Mouse (Mus musculus) lung, adult 2 months (tissue): Measurements from ENCODE around the gene Dhh. TPM values are rescaled to one million over a fixed set of nuclear protein-coding genes. Genes with fewer than 3 reads are reported as not detected.
"Not testable (repeated sequence)": the region's sequence is repeated elsewhere in the genome, so short reads cannot be mapped to it uniquely, and the experiment has no call there.

ENCODE experiments used
- DNase-seq: peaks from one replicate; pipeline ENCODE4 v3.0.0; 2022
- H3K4me1 ChIP-seq: fragments of 200-500 bp; 2 replicates; pipeline ENCODE4 v1.6.1; 2011; ENCODE audit warnings: low read length; ENCODE audit not compliant: control insufficient read depth, insufficient read depth
- H3K4me3 ChIP-seq: fragments of 200-500 bp; replicated peaks from 2 replicates; pipeline ENCODE3; 2011; ENCODE audit warnings: low read depth, mild to moderate bottlenecking, control low read depth, low read length; ENCODE audit errors: extremely low read depth
- CTCF ChIP-seq: fragments of 200-500 bp; IDR thresholded peaks from 2 replicates; pipeline ENCODE4 v1.5.1; 2011; ENCODE audit warnings: mild to moderate bottlenecking, low read length, control low read depth; ENCODE audit not compliant: insufficient read depth
- POLR2A ChIP-seq: fragments of 200-500 bp; IDR thresholded peaks from 2 replicates; pipeline ENCODE4 v1.6.1; 2011; ENCODE audit warnings: low read depth, mild to moderate bottlenecking, control low read depth, low read length, borderline replicate concordance; ENCODE audit errors: extremely low read depth
- WGBS: fragments of 180-500 bp; shearing (Covaris S2); methylation state at CpG from one replicate; pipeline ENCODE4 v1.1.7; 2018; 5-methylcytosine and 5-hydroxymethylcytosine counted together
- polyA plus RNA-seq: library from polyadenylated mRNA; depleted of rRNA; stranded (reverse); fragments of >200 nt; gene quantifications from 2 replicates; pipeline ENCODE4 v1.2.3, GENCODE M21; 2012

Gene Dhh
- polyA plus RNA-seq, 1 experiment, result 2.8 TPM

DNA sequence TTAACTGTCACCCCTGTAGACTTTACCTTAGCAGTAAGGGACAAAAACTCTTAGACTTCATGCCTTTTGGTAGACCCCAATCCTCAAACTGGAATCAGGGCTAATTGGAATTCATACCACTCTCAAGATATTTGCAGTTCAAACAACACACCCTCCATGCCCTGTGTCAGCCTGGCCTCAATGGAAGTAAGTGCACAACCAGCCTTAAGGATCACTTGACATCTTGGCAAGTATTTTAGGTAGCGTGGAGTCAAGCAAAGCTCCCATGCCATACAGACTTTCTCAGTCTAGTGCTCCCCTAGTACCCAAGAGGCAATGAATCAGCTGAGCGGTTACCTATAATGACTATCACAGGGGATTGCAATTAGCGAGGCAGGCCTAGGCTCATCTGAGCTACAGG is 32.7 kb upstream of the Dhh start:
- Histone ChIP-seq H3K4me3 (no peak overlapping the region), H3K4me1 (peaks cover 6% of the 10 kb centered on the region)
- 64% methylated on average over 3 of the region's 3 CpGs for WGBS
- no peak for DNase-seq
- TF ChIP-seq CTCF, result no peak
- no peak for TF ChIP-seq POLR2A

- WGBS, result 52% methylated on average over 8 of the region's 8 CpGs
- Histone ChIP-seq H3K4me3 (no peak overlapping the region), H3K4me1 (peaks cover 6% of the 10 kb centered on the region)
- DNase-seq, result no peak
- no peak for TF ChIP-seq POLR2A
- no peak for TF ChIP-seq CTCF
Measured at GRCm38 (mm10) chr15:98930017-98930734, 31.8 kb upstream of the Dhh start.

- WGBS, result 15% methylated on average over 13 of the region's 13 CpGs
- Histone ChIP-seq H3K4me3 (no peak overlapping the region), H3K4me1 (peaks cover 6% of the 10 kb centered on the region)
- no peak for TF ChIP-seq POLR2A
- TF ChIP-seq CTCF, result peak; percentile 80
- DNase-seq, result peak; percentile 65
Measured at GRCm38 (mm10) chr15:98928598-98929240, 30.4 kb upstream of the Dhh start.

GRCm38 (mm10) chr15:98927566-98927965 is 29.2 kb upstream of the Dhh start:
- Histone ChIP-seq H3K4me1 (peaks cover 2% of the 10 kb centered on the region), H3K4me3 (no peak overlapping the region)
- DNase-seq, result no peak
- TF ChIP-seq CTCF, result no peak
- TF ChIP-seq POLR2A, result no peak
- 73% methylated on average over 5 of the region's 5 CpGs for WGBS

DNA sequence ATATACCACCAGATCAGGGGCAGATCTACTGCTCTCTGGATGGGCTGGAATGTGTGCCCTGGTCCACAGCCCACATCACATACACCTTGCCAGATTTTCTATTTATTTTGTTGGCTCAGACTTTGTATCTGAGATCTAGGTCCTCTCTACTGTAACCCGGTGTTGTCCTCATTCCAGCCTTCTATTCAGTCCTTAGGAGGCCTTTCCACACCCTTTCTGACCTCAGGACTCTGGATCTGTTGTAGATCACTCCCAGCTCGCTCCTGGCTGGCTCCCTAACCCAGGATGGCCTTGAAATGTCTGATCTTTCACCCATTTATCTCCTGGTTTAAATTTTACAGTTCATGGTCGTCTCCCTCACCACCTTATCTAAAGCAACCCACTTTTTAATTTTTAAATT is 26.3 kb upstream of the Dhh start:
- TF ChIP-seq CTCF, result no peak
- no peak for TF ChIP-seq POLR2A
- peaks cover 2% of the 10 kb centered on the region for H3K4me1 ChIP-seq
- 62% methylated on average over 3 of the region's 3 CpGs for WGBS
- H3K4me3 ChIP-seq, result no peak overlapping the region
- DNase-seq, result no peak

- Histone ChIP-seq H3K4me3 (no peak overlapping the region), H3K4me1 (no peaks in the 10 kb centered on the region)
- 80% methylated on average over 2 of the region's 2 CpGs for WGBS
- no peak for TF ChIP-seq POLR2A
- no peak for TF ChIP-seq CTCF
- DNase-seq, result no peak
Measured at GRCm38 (mm10) chr15:98923031-98923537, 24.7 kb upstream of the Dhh start.

DNA sequence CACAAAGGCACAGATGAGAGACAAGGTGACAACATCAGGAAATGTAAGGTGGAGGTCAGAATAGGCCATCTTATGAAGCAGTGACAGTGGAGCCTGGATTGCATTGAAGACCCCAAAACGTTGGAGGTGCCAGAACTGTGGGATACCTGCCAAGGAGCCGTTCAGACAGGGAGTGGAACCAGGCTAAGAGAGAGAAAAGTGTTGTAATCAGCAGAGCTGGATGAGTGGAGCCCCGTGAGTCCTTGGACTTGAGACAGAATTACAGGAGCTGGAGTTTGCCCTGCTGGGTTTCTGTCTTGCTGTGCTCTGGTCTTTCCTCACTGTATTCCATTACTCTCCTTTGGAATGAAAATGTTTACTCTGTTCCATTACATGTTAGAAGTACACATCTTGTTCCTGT is 24.2 kb upstream of the Dhh start:
- no peak for DNase-seq
- 37% methylated on average over 3 of the region's 3 CpGs for WGBS
- Histone ChIP-seq H3K4me1 (no peaks in the 10 kb centered on the region), H3K4me3 (no peak overlapping the region)
- no peak for TF ChIP-seq CTCF
- TF ChIP-seq POLR2A, result no peak

GRCm38 (mm10) chr15:98921510-98921909 is 23.2 kb upstream of the Dhh start:
- no peaks in the 10 kb centered on the region for H3K4me1 ChIP-seq
- 89% methylated on average over 5 of the region's 5 CpGs for WGBS
- DNase-seq, result no peak
- no peak overlapping the region for H3K4me3 ChIP-seq
- no peak for TF ChIP-seq POLR2A
- TF ChIP-seq CTCF, result no peak

DNA sequence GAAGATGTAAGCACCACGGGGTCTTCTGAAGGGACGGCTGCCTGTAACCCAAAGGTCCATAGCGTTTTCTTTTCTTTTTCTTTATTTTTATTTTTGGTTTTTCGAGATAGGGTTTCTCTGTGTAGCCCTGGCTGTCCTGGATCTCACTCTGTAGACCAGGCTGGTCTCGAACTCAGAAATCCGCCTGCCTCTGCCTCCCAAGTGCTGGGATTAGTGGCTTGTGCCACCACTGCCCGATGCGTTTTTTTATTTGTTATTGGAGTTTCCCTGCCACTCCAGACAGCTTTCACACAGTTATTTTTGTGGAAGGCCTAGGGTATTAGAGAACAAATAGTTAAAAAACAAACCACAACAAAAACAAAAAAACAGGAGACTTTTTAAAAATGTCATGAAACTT is 20.2 kb upstream of the Dhh start:
- not testable (repeated sequence) for H3K4me1 ChIP-seq, DNase-seq
- H3K4me3 ChIP-seq, result peak overlapping the region; percentile 72
- WGBS, result 17% methylated on average over 8 of the region's 8 CpGs
